Mouse (Mus musculus): ENCODE measurements around the gene Ripk3. TPM values are rescaled to one million over a fixed set of nuclear protein-coding genes. Genes with fewer than 3 reads are reported as not detected.

Ripk3 gene
- 16.6 and 17.9 TPM in 2 replicates for polyA plus RNA-seq (2012; rRNA removed)

DNA sequence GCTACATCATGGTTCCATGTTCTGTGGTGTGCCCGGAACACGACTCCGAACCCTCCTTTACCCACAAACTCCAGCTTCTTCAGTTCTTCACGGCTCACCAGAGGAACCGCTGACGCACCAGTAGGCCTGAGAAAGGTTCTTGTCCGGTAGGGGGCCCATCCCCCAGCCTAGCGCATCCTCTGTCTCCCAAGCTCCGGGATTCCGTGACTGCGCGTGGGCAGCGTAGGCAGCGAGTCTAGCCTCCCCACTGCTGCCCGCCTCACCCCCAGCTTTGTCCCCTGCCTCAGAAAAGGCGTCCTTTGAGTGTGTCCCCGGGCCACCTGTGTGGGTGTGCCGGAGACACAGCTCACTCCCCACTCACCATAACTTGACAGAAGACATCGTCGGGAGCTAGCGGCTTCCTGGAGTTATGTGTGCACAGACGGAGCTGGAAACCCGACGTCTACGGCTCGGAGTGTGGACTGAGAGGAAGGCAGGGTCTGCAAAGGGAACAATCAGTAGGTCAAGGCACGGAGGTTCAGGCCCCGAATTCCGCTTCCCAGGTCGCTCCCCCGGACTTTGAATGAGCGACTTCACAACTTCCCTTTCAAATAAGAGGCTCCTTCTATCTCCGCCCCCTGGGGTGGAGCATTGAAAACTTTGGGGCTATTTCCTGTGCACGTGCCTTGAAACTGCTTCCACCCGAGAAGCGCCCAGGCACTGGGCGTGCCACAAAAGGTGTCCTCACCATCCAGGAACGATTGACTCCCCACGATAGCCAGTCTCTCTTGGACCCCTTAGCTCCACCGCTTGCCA is at the start of gene Ripk3:
Gene Ripk3, minus strand, starts transcription at position 610 of the 795 bp plus-strand sequence.

DNA sequence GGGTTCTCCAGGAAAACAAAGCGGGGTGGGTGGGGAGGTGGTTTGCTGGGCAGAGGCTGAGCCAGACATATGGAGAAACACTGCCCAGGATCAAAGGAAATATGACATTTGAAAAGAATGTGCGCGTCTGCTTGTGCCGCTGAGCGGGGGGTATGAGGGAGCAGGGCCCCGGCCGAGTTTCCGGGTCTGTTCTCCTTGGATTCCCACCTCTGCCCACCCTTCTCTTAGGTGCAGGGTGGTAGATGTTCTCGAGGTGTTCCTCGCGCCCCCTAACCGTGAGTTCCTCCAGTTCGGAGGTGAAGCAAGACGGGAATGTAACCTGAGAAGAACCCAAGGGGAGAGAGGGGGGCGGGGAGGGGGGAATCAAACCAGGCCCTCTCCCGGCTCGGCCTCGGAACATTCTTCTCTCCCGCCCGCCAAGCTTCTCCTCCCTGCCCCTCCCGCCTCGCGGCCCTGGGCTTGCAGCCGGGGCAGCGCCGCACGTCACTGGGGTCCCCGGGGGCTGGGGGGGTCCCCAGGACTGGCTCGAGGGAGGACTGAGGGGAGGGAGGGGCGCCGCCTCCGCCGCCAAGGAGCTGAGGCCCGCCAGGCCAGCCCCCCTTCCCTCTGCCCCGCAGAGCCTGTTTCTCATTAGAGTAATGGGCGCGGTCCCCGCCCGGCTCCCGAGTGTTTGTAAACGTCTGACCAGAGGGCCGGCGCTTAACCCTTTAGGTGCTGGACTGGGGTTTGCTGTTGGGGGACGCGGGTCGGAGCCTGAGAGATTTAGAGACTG is 34.5 kb upstream of the Ripk3 start, which contains the start of gene Nfatc4:
Gene Nfatc4, plus strand, starts transcription at position 154 of the 772 bp plus-strand sequence.

DNA sequence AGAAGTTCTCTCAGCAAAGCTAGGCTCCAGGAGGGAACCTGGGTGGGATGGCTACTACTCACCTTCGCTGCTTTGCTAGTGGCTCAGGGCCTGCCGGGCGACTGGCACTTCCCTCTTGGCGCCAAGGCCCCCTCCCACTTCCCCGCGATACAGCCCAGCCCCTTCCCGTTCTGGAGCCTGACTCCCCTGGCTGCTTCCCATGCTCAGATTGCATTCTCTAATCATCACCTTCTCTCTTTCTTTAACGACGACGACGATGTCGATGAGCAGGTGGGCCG is 4.8 kb downstream of the Ripk3 start, which contains the start of gene Adcy4:
Gene Adcy4, minus strand, starts transcription at position 138 of the 278 bp plus-strand sequence.

DNA sequence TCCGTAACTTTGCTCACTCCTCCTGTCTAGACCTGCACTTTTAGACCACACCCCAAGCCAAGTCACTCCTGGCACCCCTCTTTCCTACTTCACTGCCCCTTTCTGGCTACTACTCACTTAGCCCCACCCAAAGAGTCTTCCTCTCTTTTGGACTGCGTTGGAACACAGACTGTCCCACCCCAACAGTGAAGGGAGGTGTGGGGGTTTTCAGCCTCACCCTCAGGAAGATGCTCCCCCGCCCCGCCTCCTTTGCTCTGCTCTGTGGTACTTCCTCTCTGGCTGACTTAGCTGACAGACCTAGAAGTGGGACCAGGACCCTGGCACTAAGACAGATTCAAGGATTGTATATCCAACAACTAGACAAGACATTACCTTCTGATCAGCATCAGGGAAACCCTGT is 23.0 kb downstream of the Ripk3 start, which contains the start of gene Ltb4r1:
Gene Ltb4r1, plus strand, starts transcription at position 267 of the 400 bp plus-strand sequence.

DNA sequence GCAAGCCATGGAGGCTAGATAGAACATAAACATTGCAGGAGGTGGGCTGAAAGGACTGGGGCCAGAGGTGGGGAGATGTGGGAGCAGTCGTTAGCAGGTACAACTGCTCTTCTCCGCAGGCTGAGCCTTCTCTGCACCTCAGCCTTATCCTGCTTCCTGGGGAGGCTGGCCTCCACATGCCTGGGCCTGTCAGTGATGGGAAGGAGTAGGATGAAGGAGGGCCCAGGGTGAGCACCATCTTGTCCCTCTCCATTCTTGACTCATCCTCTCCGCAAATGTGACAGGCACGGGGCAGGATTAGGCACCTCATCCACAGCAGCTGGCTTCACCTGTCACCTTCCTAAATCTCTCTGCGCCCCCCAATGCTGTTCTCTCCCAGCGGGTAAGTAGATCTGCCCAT is 27.5 kb downstream of the Ripk3 start, which contains the start of gene Ltb4r2:
Gene Ltb4r2, plus strand, starts transcription at position 266 of the 400 bp plus-strand sequence.

DNA sequence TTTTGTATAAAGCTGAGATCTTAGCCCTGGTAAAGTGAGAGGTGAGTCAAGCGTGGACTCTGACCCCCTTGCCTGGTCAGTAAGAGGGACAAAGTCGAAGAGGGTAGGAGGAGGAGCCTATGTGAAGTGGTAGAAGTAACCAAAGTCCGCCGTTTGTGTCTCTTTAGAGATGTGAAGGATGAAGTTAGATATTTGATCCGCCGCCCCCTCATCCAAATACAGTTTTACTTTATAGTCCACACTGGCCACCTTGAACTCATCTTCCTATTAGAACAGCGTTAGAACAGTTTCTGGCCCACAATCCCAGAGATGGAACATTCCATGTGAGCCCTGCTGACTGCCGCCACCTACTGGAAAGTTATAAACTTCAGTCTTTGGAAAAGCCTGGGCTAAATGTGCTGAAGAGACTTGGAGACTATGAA is 30.3 kb downstream of the Ripk3 start, which contains the start of gene Cideb:
Gene Cideb, minus strand, starts transcription at position 96 of the 422 bp plus-strand sequence.

DNA sequence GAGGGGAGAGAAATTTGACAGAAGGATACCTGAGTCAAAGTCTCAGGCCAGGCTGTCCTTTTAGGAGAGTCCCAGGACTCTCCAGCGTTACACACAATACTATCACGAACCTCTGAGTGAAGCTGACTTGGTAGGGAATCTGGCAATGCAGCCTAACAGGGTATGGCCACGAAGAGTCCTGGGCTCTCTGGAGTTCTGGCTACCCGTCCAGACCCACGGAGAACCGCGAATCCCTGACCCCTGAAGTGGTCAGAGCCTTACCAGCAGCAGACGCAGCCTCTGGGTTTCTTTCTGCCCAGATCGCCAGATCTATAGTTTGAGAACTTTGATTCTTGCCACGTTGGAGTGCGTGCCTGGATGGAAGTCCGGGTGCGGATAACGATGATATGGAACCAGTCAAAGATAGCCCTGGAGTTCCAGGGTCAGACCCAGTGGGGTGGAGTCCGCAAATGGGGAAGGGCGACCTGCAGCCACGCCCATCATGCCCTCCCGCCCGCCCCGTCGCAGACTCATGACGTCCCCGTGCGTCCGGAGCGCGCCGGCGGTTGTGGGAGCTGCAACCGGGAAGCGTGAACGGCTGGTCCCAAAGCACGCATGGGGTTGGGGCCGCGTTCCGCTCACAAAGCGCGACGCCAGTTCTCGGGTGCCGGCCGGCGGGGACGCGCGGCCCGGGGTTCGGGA is 43.3 kb downstream of the Ripk3 start, which contains the start of the genes Dhrs1 and Nop9:
Gene Dhrs1, minus strand, starts transcription at position 511 of the 681 bp plus-strand sequence.
Gene Nop9, plus strand, starts transcription at position 514 of the 681 bp plus-strand sequence.

Other genes with a start within 250 kb of the Ripk3 start
- 9.6 and 12.0 TPM in 2 replicates for gene Pck2, start 248.6 kb downstream of the Ripk3 start, polyA plus RNA-seq (2012; rRNA removed)
- gene Dcaf11, start 228.9 kb downstream of the Ripk3 start, polyA plus RNA-seq (2012; rRNA removed) = 34.1 and 39.6 TPM in 2 replicates
- gene A730061H03Rik, start 228.5 kb downstream of the Ripk3 start, polyA plus RNA-seq (2012; rRNA removed) = 0.36 and 0.43 TPM in 2 replicates
- gene Fitm1, start 213.2 kb downstream of the Ripk3 start, polyA plus RNA-seq (2012; rRNA removed) = 5.4 and 7.6 TPM in 2 replicates
- gene Psme1, start 210.7 kb downstream of the Ripk3 start, polyA plus RNA-seq (2012; rRNA removed) = 18.6 and 20.4 TPM in 2 replicates
- 8.2 and 12.0 TPM in 2 replicates for gene Emc9, start 203.6 kb downstream of the Ripk3 start, polyA plus RNA-seq (2012; rRNA removed)
- 20.5 and 26.3 TPM in 2 replicates for gene Psme2, start 197.8 kb downstream of the Ripk3 start, polyA plus RNA-seq (2012; rRNA removed)
- gene Rnf31, start 197.2 kb downstream of the Ripk3 start, polyA plus RNA-seq (2012; rRNA removed) = 14.6 and 15.8 TPM in 2 replicates
- 20.0 and 20.2 TPM in 2 replicates for gene Irf9, start 185.3 kb downstream of the Ripk3 start, polyA plus RNA-seq (2012; rRNA removed)
- gene Rec8, start 170.8 kb downstream of the Ripk3 start, polyA plus RNA-seq (2012; rRNA removed) = 4.1 and 5.4 TPM in 2 replicates
- 31.9 and 34.9 TPM in 2 replicates for gene Ipo4, start 152.9 kb downstream of the Ripk3 start, polyA plus RNA-seq (2012; rRNA removed)
- gene Gm49378, start 151.0 kb downstream of the Ripk3 start, polyA plus RNA-seq (2012; rRNA removed) = 8.5 and 8.6 TPM in 2 replicates
- gene Tm9sf1, start 145.1 kb downstream of the Ripk3 start, polyA plus RNA-seq (2012; rRNA removed) = 55.0 and 58.0 TPM in 2 replicates
- gene Tssk4, start 138.7 kb downstream of the Ripk3 start, polyA plus RNA-seq (2012; rRNA removed) = 0.38 and 0.49 TPM in 2 replicates
- 6.8 and 7.4 TPM in 2 replicates for gene Mdp1, start 128.4 kb downstream of the Ripk3 start, polyA plus RNA-seq (2012; rRNA removed)
- 3.7 and 4.7 TPM in 2 replicates for gene Gmpr2, start 116.9 kb downstream of the Ripk3 start, polyA plus RNA-seq (2012; rRNA removed)
- gene Nedd8, start 116.7 kb downstream of the Ripk3 start, polyA plus RNA-seq (2012; rRNA removed) = 167 and 187 TPM in 2 replicates
- 3.1 and 4.4 TPM in 2 replicates for gene Tinf2, start 107.0 kb downstream of the Ripk3 start, polyA plus RNA-seq (2012; rRNA removed)
- 29.4 and 45.8 TPM in 2 replicates for gene Tgm1, start 74.9 kb downstream of the Ripk3 start, polyA plus RNA-seq (2012; rRNA removed)
- 24.3 and 27.3 TPM in 2 replicates for gene Rabggta, start 66.6 kb downstream of the Ripk3 start, polyA plus RNA-seq (2012; rRNA removed)
- 50.3 and 51.5 TPM in 2 replicates for gene Dhrs1, start 43.2 kb downstream of the Ripk3 start, polyA plus RNA-seq (2012; rRNA removed)
- 5.8 and 6.9 TPM in 2 replicates for gene Nop9, start 43.2 kb downstream of the Ripk3 start, polyA plus RNA-seq (2012; rRNA removed)
- gene Cideb, start 30.4 kb downstream of the Ripk3 start, polyA plus RNA-seq (2012; rRNA removed) = 16.4 and 17.4 TPM in 2 replicates
- gene Ltb4r2, start 27.4 kb downstream of the Ripk3 start, polyA plus RNA-seq (2012; rRNA removed) = 5.8 and 10.2 TPM in 2 replicates
- gene Ltb4r1, start 22.9 kb downstream of the Ripk3 start, polyA plus RNA-seq (2012; rRNA removed) = 5.6 and 10.4 TPM in 2 replicates
- 8.0 and 9.3 TPM in 2 replicates for gene Adcy4, start 4.8 kb downstream of the Ripk3 start, polyA plus RNA-seq (2012; rRNA removed)
- gene Nfatc4, start 34.3 kb upstream of the Ripk3 start, polyA plus RNA-seq (2012; rRNA removed) = 13.1 and 15.8 TPM in 2 replicates
- 1.7 and 2.3 TPM in 2 replicates for gene Nynrin, start 65.1 kb upstream of the Ripk3 start, polyA plus RNA-seq (2012; rRNA removed)
- gene Cbln3, start 95.5 kb upstream of the Ripk3 start, polyA plus RNA-seq (2012; rRNA removed) = 0.11 and 0.34 TPM in 2 replicates
- 13.9 and 14.7 TPM in 2 replicates for gene Khnyn, start 96.1 kb upstream of the Ripk3 start, polyA plus RNA-seq (2012; rRNA removed)
- gene Sdr39u1, start 111.4 kb upstream of the Ripk3 start, polyA plus RNA-seq (2012; rRNA removed) = 17.2 and 19.5 TPM in 2 replicates
- 1.3 and 3.1 TPM in 2 replicates for gene Cma1, start 155.8 kb upstream of the Ripk3 start, polyA plus RNA-seq (2012; rRNA removed)
- not detected in 2 replicates for gene Cma2, start 162.1 kb upstream of the Ripk3 start, polyA plus RNA-seq (2012; rRNA removed)
- 16.9 and 47.6 TPM in 2 replicates for gene Mcpt1, start 229.1 kb upstream of the Ripk3 start, polyA plus RNA-seq (2012; rRNA removed)
- not detected in 2 replicates for gene Mcpt9, start 241.6 kb upstream of the Ripk3 start, polyA plus RNA-seq (2012; rRNA removed)